Mouse (Mus musculus) Patski (cell line): ENCODE results near the gene Gpkow. TPM values are rescaled to one million over a fixed set of nuclear protein-coding genes. Genes with fewer than 3 reads are reported as not detected.

Source experiments
- ATAC-seq: fragments of 100-300 bp; one replicate; pipeline ENCODE4 v1.8.0; 2021
- CTCF ChIA-PET: fragments of 350-600 bp; sonication (Branson Sonifier 250); formaldehyde crosslinking; loops from one replicate; lab custom pipeline; 2022; ENCODE audit warnings: inconsistent platforms; lab: Charles Lee
- POLR2A ChIA-PET: fragments of 350-600 bp; sonication (Branson Sonifier 250); formaldehyde crosslinking; loops from one replicate; lab custom pipeline; 2022; ENCODE audit warnings: antibody characterized with exemption, inconsistent platforms; lab: Charles Lee
- DNase-seq: peaks from one replicate; pipeline ENCODE4 v3.0.0-alpha.2; 2011; ENCODE audit warnings: low read depth, low spot score
- H3K27me3 ChIP-seq: fragments of 371-371 bp; one replicate; pipeline ENCODE4 v1.5.1; 2021
- CTCF ChIP-seq: fragments of 100-300 bp; IDR thresholded peaks from one replicate; pipeline ENCODE4 v1.5.1; 2021
- in situ Hi-C: fragments of 300-500 bp; cut with MboI; formaldehyde crosslinking; loops from 3 replicates; pipeline ENCODE4 v1.11.1; 2018; ENCODE audit warnings: low pct_unique_long_range_greater_than_20kb, mixed read lengths
- polyA plus RNA-seq: library from polyadenylated mRNA; unstranded; gene quantifications from one replicate; pipeline ENCODE4 v1.2.3, GENCODE M21; 2021

The Gpkow gene
- polyA plus RNA-seq, 1 experiment from 2014 or later: 36.4 TPM

GRCm38 (mm10) chrX:7670390-7670881 is 26.5 kb upstream of the Gpkow start:
- DNase-seq: peak; percentile 19
- in situ Hi-C loops: no loop called here

GRCm38 (mm10) chrX:7670921-7671623 is 25.9 kb upstream of the Gpkow start, which contains the start of gene Plp2:
TSS of gene Plp2 (minus strand) at chrX:7671390.
- no peak for TF ChIP-seq CTCF
- DNase-seq: no peak
- POLR2A ChIA-PET: interaction anchor here (0.5 to 1.4 kb wide), 3 partner anchors 23 to 355 kb away, joined by 3 to 6 read pairs (median 4); no protein-coding TSS in a partner anchor
- in situ Hi-C loops: no loop called here
- CTCF ChIA-PET: interaction anchor here (1.0 kb wide), 1 partner anchor 45 kb away, joined by 3 read pairs; no protein-coding TSS in a partner anchor
- peak; percentile 37 for ATAC-seq
- no peaks in the 10 kb centered on the region for H3K27me3 ChIP-seq

More at GRCm38 (mm10) chrX:7670390-7670881, 26.5 kb upstream of the Gpkow start:
- POLR2A ChIA-PET: interaction anchor here (1.1 to 1.4 kb wide), 2 partner anchors 16 to 22 kb away, joined by 3 to 6 read pairs; no protein-coding TSS in a partner anchor
- CTCF ChIA-PET: interaction anchor here (1.0 kb wide), 1 partner anchor 46 kb away, joined by 3 read pairs; no protein-coding TSS in a partner anchor
- TF ChIP-seq CTCF: no peak
- ATAC-seq: peak; percentile 33
- no peaks in the 10 kb centered on the region for H3K27me3 ChIP-seq

GRCm38 (mm10) chrX:7672739-7673138 is 24.2 kb upstream of the Gpkow start:
- no peak for DNase-seq
- no peak for ATAC-seq
- POLR2A ChIA-PET: no interaction called here
- CTCF ChIA-PET: no interaction called here
- H3K27me3 ChIP-seq: no peaks in the 10 kb centered on the region
- in situ Hi-C loops: no loop called here
- TF ChIP-seq CTCF: no peak

- POLR2A ChIA-PET: no interaction called here
Measured at GRCm38 (mm10) chrX:7673578-7674281, 23.2 kb upstream of the Gpkow start.

GRCm38 (mm10) chrX:7674284-7675000 is 22.5 kb upstream of the Gpkow start:
- ATAC-seq (no peak), DNase-seq (no peak)
- peaks cover 7% of the 10 kb centered on the region for H3K27me3 ChIP-seq
- ChIA-PET CTCF (no interaction called here), POLR2A (no interaction called here)
- in situ Hi-C loops: no loop called here
- no peak for TF ChIP-seq CTCF

More at GRCm38 (mm10) chrX:7673578-7674281, 23.2 kb upstream of the Gpkow start:
- in situ Hi-C loops: no loop called here
- H3K27me3 ChIP-seq: peaks cover 4% of the 10 kb centered on the region
- TF ChIP-seq CTCF: no peak
- no peak for ATAC-seq
- CTCF ChIA-PET: no interaction called here
- no peak for DNase-seq

GRCm38 (mm10) chrX:7675001-7675380 is 21.9 kb upstream of the Gpkow start:
- no peak for DNase-seq
- no peak for ATAC-seq
- ChIA-PET POLR2A (no interaction called here), CTCF (no interaction called here)
- peaks cover 7% of the 10 kb centered on the region for H3K27me3 ChIP-seq
- no peak for TF ChIP-seq CTCF
- in situ Hi-C loops: no loop called here

GRCm38 (mm10) chrX:7678986-7679385 is 17.9 kb upstream of the Gpkow start:
- ChIA-PET CTCF (interaction anchor here (0.9 to 1.0 kb wide), 2 partner anchors 15 to 210 kb away, joined by 3 read pairs; no protein-coding TSS in a partner anchor), POLR2A (no interaction called here)
- in situ Hi-C loops: no loop called here
- no peak for ATAC-seq
- peaks cover 20% of the 10 kb centered on the region for H3K27me3 ChIP-seq
- no peak for DNase-seq
- TF ChIP-seq CTCF: no peak

GRCm38 (mm10) chrX:7679405-7680056 is 17.4 kb upstream of the Gpkow start:
- in situ Hi-C loops: no loop called here
- DNase-seq (peak; percentile 41), ATAC-seq (peak; percentile 92)
- peaks cover 20% of the 10 kb centered on the region for H3K27me3 ChIP-seq
- CTCF ChIA-PET: interaction anchor here (0.9 to 1.0 kb wide), 2 partner anchors 14 to 211 kb away, joined by 3 read pairs; no protein-coding TSS in a partner anchor
- POLR2A ChIA-PET: no interaction called here
- TF ChIP-seq CTCF: no peak

GRCm38 (mm10) chrX:7680057-7680412 is 16.9 kb upstream of the Gpkow start:
- ChIA-PET POLR2A (no interaction called here), CTCF (interaction anchor here (1.0 kb wide), 1 partner anchor 211 kb away, joined by 3 read pairs; no protein-coding TSS in a partner anchor)
- no peak for ATAC-seq
- no peak for TF ChIP-seq CTCF
- in situ Hi-C loops: no loop called here
- no peak for DNase-seq
- H3K27me3 ChIP-seq: peaks cover 20% of the 10 kb centered on the region

GRCm38 (mm10) chrX:7680864-7681263 is 16.1 kb upstream of the Gpkow start, which contains the start of gene Magix:
TSS of gene Magix (minus strand) at chrX:7681251.
- ChIA-PET POLR2A (no interaction called here), CTCF (no interaction called here)
- DNase-seq (no peak), ATAC-seq (no peak)
- TF ChIP-seq CTCF: no peak
- in situ Hi-C loops: no loop called here
- H3K27me3 ChIP-seq: peaks cover 20% of the 10 kb centered on the region
